Mouse (Mus musculus) midbrain, postnatal 0 days (tissue): ENCODE measurements around the gene Insig2. TPM values are rescaled to one million over a fixed set of nuclear protein-coding genes. Genes with fewer than 3 reads are reported as not detected.
A peak's percentile ranks its signal among the peaks of the same experiment; 100 is the strongest.

ENCODE experiments used
- ATAC-seq: fragments of 200-750 bp; cut with Nextera tagmentation; 2 replicates; pipeline ENCODE4 v1.8.0; 2017; ENCODE audit warnings: moderate number of reproducible peaks, mild to moderate bottlenecking, moderate TSS enrichment, moderate library complexity; ENCODE audit not compliant: low FRiP score
- DNase-seq: peaks from one replicate; pipeline ENCODE4 v3.0.0-alpha.2; 2015; ENCODE audit warnings: low spot score
- H3K27ac ChIP-seq: fragments of 300-500 bp; sonication (generic); 2 replicates; pipeline ENCODE4 v1.5.1; 2014; ENCODE audit warnings: low read depth, mild to moderate bottlenecking, low read length, mixed read lengths
- H3K27me3 ChIP-seq: fragments of 300-500 bp; sonication (generic); 2 replicates; pipeline ENCODE4 v1.6.1; 2014; ENCODE audit warnings: low read length, control low read depth, mixed read lengths; ENCODE audit not compliant: insufficient read depth
- H3K36me3 ChIP-seq: fragments of 300-500 bp; sonication (generic); 2 replicates; pipeline ENCODE4 v1.6.1; 2014; ENCODE audit warnings: low read length, control low read depth, mixed read lengths; ENCODE audit not compliant: insufficient read depth
- H3K4me1 ChIP-seq: fragments of 300-500 bp; sonication (generic); 2 replicates; pipeline ENCODE4 v1.6.1; 2014; ENCODE audit warnings: mild to moderate bottlenecking, control low read depth, antibody characterized with exemption, low read length, mixed read lengths; ENCODE audit not compliant: insufficient read depth
- H3K4me2 ChIP-seq: fragments of 300-500 bp; sonication (generic); 2 replicates; pipeline ENCODE4 v1.6.1; 2014; ENCODE audit warnings: low read depth, mild to moderate bottlenecking, low read length, mixed read lengths; ENCODE audit not compliant: poor library complexity, severe bottlenecking
- H3K4me3 ChIP-seq: fragments of 300-500 bp; sonication (generic); 2 replicates; pipeline ENCODE4 v1.5.1; 2014; ENCODE audit warnings: low read depth, mild to moderate bottlenecking, low read length, moderate library complexity
- H3K9ac ChIP-seq: fragments of 300-500 bp; sonication (generic); replicated peaks from 2 replicates; pipeline ENCODE4 v1.6.1; 2014; ENCODE audit warnings: mild to moderate bottlenecking, low read length, moderate library complexity, mixed read lengths; ENCODE audit not compliant: poor library complexity, severe bottlenecking
- H3K9me3 ChIP-seq: fragments of 300-500 bp; sonication (generic); 2 replicates; pipeline ENCODE4 v1.6.1; 2016; ENCODE audit warnings: low read length, control low read depth
- CTCF ChIP-seq: IDR thresholded peaks from 2 replicates; pipeline ENCODE4 v1.5.1; 2016; ENCODE audit warnings: antibody characterized with exemption, mild to moderate bottlenecking
- WGBS: fragments of 180-500 bp; shearing (Covaris S2); extraction: QIAGEN DNeasy Blood & Tissue Kit; methylation state at CpG from one replicate; pipeline ENCODE4 v1.1.7; 2014; 5-methylcytosine and 5-hydroxymethylcytosine counted together
- polyA plus RNA-seq: library from polyadenylated mRNA; unstranded; fragments of >200 nt; fragmentation: Nextera tagmentation; extraction: Ambion mirVana; gene quantifications from 2 replicates; pipeline ENCODE4 v1.2.1, GENCODE M21; 2015
- total RNA-seq: library from RNA; depleted of rRNA; stranded (reverse); fragments of >200 nt; gene quantifications from 2 replicates; pipeline ENCODE4 v1.2.3, GENCODE M21; 2014

Insig2 gene
- total and polyA plus RNA-seq, 2 experiments from 2014 or later, result 24.3 to 35.7 TPM

DNA sequence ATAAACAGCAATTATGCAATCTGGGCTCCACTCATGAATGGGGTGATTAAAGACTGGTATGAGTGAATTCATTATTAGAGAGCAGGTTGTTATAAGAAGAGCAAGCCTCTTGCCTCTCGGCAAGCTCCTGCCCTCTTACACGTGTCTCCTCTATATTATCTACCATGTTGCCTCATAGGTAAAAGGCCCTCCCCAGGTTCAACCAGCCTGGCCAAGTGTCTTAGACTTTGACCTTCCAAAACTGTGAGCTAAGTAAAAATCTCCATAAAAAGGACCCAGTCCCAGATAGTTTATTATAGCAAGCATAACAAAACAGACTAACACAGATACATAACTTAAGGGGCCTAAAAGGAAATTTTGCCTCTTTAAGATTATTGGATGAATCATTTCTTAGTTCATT lies 1.8 kb downstream of the Insig2 start:
- Histone ChIP-seq H3K36me3 (no peaks in the 10 kb centered on the region), H3K27me3 (no peaks in the 10 kb centered on the region), H3K27ac (no peak overlapping the region), H3K4me1 (no peaks in the 10 kb centered on the region; the same call in 1 of the 2 replicates), H3K4me2 (no peak overlapping the region), H3K4me3 (no peak overlapping the region), H3K9ac (no peak overlapping the region), H3K9me3 (no peaks in the 10 kb centered on the region)
- 92% methylated on average over 2 of the region's 2 CpGs for WGBS
- DNase-seq (no peak), ATAC-seq (no peak)
- TF ChIP-seq CTCF, result no peak

DNA sequence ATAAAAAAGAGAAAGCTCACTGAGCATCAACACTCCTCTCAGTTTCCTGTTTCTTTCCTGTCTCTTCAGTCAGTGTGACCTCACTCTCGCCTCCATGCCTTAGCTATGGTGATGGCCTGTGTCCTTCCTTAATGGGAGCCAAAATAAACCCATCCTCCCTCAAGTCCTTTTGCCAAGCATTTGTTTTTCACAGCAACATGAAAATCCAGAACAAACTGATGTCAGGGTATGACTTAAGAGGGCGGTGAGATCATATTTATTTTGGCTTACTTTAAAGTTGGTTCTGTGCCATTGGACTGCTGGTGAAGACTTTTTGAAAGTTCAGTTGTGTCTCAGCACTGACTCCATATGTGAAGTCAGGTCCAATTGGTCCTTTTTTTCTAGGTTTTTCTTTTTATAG lies 3.0 kb downstream of the Insig2 start:
- H3K4me1 ChIP-seq, result no peaks in the 10 kb centered on the region; the same call in 1 of the 2 replicates
- H3K27ac ChIP-seq, result no peak overlapping the region
- WGBS, result 88% methylated on average over 2 of the region's 2 CpGs
- peak; percentile 4 for DNase-seq
- H3K9me3 ChIP-seq, result no peaks in the 10 kb centered on the region
- TF ChIP-seq CTCF, result no peak
- no peak for ATAC-seq
- H3K27me3 ChIP-seq, result no peaks in the 10 kb centered on the region
- H3K36me3 ChIP-seq, result no peaks in the 10 kb centered on the region
- H3K9ac ChIP-seq, result no peak overlapping the region
- no peak overlapping the region for H3K4me3 ChIP-seq
- no peak overlapping the region for H3K4me2 ChIP-seq

DNA sequence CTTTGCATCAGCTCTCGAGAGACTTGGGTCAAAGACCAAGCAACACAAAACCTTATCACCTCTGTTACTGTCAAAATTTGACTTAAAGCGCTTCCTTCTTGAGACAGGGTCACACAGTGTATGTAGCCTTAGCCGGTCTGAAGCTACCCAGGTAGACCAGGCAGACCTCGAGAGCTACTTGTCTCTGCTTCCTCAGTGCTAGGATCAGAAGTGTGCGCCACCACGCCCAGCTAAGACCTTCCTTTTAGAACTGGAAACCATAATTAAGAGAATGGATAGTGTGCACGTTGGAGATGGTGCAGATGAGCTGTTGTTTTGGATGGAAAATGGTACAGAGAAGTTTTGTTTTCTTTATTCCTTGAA lies 4.2 kb downstream of the Insig2 start:
- no peaks in the 10 kb centered on the region for H3K9me3 ChIP-seq
- peak overlapping the region; percentile 80 for H3K4me3 ChIP-seq
- H3K9ac ChIP-seq, result peak overlapping the region; percentile 86
- no peaks in the 10 kb centered on the region for H3K36me3 ChIP-seq
- TF ChIP-seq CTCF, result no peak
- 4% methylated on average over 7 of the region's 7 CpGs for whole genome bisulfite sequencing
- ATAC-seq (peak; percentile 20), DNase-seq (no peak)
- no peaks in the 10 kb centered on the region; the same call in 1 of the 2 replicates for H3K4me1 ChIP-seq
- peak overlapping the region; percentile 78 for H3K27ac ChIP-seq
- H3K4me2 ChIP-seq, result peak overlapping the region; percentile 80
- H3K27me3 ChIP-seq, result no peaks in the 10 kb centered on the region

DNA sequence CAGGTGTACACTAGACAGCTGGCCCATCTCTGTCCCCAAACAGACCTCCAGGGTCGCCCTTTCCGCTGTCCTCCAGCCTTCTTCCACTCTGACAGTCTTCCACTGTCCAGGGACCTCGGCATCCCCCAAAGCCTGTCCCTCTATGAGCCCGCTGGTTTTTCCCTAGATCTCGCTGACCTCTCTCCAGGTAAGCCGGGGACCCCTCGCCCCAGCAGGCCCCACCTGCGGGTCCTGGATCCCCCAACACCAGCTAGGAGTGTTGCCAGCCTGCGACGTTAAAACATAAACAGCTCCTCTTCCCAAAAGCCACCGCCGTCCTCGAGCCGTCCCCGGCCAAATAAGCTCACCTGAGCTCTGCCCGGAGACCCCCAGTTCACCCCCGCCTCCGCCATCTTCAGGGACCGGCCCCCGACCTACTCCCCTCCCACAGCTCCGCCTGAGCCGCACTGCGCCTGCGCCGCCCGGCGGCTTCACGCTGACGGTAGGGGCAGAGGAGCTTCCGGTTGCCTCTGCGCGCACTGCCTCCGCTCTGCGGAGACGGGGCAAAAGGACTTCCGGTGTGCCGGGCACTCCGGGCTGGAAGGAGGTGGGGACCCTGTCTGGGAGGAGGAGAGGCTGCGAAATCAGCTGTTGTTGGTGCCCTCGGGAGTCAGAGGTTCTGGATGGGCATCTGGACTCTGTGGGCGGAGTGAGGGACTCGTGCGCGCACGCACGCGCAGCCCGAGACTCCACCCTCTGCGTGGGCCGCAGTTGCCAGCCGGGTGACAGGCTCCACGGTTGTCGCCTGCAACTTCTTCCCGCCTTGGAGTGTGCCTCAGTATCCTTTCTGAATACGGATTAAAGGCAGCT lies 4.8 kb downstream of the Insig2 start:
- Histone ChIP-seq H3K4me1 (no peaks in the 10 kb centered on the region; the same call in 1 of the 2 replicates), H3K27ac (peak overlapping the region; percentile 78), H3K9ac (peak overlapping the region; percentile 86), H3K9me3 (no peaks in the 10 kb centered on the region), H3K36me3 (no peaks in the 10 kb centered on the region), H3K27me3 (no peaks in the 10 kb centered on the region), H3K4me3 (peak overlapping the region; percentile 80), H3K4me2 (peak overlapping the region; percentile 80)
- DNase-seq (peak; percentile 96), ATAC-seq (peak; percentile 99)
- TF ChIP-seq CTCF, result peak; percentile 67
- whole genome bisulfite sequencing, result under 1% methylated on average over 55 of the region's 55 CpGs

DNA sequence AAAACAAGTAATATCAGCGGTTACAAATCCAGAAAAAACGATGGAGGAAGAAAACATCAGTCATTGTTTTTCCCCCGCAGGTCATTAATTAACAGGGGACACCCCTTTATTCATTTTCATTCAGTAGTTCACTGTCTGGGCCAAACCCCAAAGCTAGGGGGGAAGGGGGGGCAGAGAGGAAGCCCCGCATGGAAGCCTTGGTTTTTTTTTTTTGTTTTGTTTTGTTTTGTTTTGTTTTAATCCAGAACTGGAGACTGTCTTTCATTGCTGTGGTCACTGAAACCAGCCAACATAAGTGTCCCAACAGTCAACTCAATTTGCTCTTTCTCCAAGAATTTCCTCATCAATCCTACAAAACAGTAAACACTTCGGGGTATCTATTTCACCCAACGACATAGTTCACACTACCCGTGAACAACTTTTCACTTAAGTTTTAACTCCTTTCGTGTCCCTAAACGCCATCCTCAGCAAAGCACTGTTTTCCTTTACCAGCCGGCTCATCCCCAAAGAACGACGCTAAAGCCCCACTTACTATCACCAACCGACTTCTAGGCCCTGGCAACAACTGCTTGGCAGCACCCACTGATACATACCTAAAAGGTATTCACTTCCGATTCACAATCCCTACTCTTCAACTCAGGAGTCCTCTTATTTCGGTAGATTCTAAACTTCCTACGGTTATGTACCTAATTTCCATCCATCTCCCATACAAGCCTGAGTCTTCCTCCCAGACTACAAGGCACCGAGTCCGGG lies 5.6 kb downstream of the Insig2 start:
- Histone ChIP-seq H3K9ac (peak overlapping the region; percentile 86), H3K9me3 (no peaks in the 10 kb centered on the region), H3K27me3 (no peaks in the 10 kb centered on the region), H3K27ac (peak overlapping the region; percentile 78), H3K4me1 (no peaks in the 10 kb centered on the region; the same call in 1 of the 2 replicates), H3K4me3 (peak overlapping the region; percentile 80), H3K36me3 (no peaks in the 10 kb centered on the region), H3K4me2 (peak overlapping the region; percentile 80)
- ATAC-seq (no peak), DNase-seq (no peak)
- WGBS, result 26% methylated on average over 18 of the region's 18 CpGs
- no peak for TF ChIP-seq CTCF

DNA sequence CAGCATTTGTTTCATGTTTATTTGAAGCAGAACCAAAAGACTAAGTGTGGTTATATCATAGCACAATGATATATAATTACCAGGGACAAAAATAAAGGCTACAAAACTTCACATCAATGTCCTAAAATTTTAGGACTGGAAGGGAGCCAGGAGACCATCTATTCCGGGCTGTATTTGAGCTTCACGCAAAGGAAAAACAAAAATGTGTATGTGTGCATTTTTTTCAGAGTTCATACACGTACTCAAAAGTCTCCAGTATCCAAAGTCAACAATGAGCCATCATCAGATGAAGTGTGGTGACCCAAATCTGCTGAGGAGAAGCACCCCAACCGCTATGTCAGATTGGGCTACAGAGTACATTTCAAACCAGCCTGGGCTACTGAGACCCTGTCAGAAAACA lies 8.9 kb downstream of the Insig2 start:
- Histone ChIP-seq H3K9me3 (no peaks in the 10 kb centered on the region), H3K4me1 (no peaks in the 10 kb centered on the region; the same call in 1 of the 2 replicates)
- no peak for TF ChIP-seq CTCF

More for the DNA sequence above, 8.9 kb downstream of the Insig2 start:
- H3K27ac ChIP-seq, result no peak overlapping the region
- H3K36me3 ChIP-seq, result peaks cover 9% of the 10 kb centered on the region
- no peak for ATAC-seq
- 87% methylated on average over 4 of the region's 4 CpGs for WGBS
- H3K9ac ChIP-seq, result no peak overlapping the region
- no peak for DNase-seq
- H3K27me3 ChIP-seq, result no peaks in the 10 kb centered on the region
- H3K4me3 ChIP-seq, result no peak overlapping the region
- no peak overlapping the region for H3K4me2 ChIP-seq
